Mouse (Mus musculus): ENCODE data around the gene Gm2244. TPM values are rescaled to one million over a fixed set of nuclear protein-coding genes. Genes with fewer than 3 reads are reported as not detected.

Gene Gm2244
- not detected in 2 replicates for polyA plus RNA-seq (2015; fragmentation: Nextera tagmentation; extraction: Ambion mirVana)

GRCm38 (mm10) chr14:19549863-19550262 lies at the start of gene Gm2244:
Gene Gm2244 (minus strand): TSS chr14:19549963.

GRCm38 (mm10) chr14:19584804-19585667 lies 35.3 kb upstream of the Gm2244 start, which contains the start of gene Gm2237:
Gene Gm2237 (minus strand): TSS chr14:19585135.

Other genes with a start within 250 kb of the Gm2244 start
- gene Gm21738, start 131.0 kb downstream of the Gm2244 start, polyA plus RNA-seq (2015; fragmentation: Nextera tagmentation; extraction: Ambion mirVana), result not detected in 2 replicates
- gene Gm2237, start 35.2 kb upstream of the Gm2244 start, polyA plus RNA-seq (2015; fragmentation: Nextera tagmentation; extraction: Ambion mirVana), result 0.73 and 0.79 TPM in 2 replicates
- not detected in 2 replicates for gene Gm5458, start 52.6 kb upstream of the Gm2244 start, polyA plus RNA-seq (2015; fragmentation: Nextera tagmentation; extraction: Ambion mirVana)
- 55.1 and 56.3 TPM in 2 replicates for gene Nid2, start 201.3 kb upstream of the Gm2244 start, polyA plus RNA-seq (2015; fragmentation: Nextera tagmentation; extraction: Ambion mirVana)

Measured in skeletal muscle tissue, postnatal 0 days (tissue).